Mouse (Mus musculus): ENCODE results near the gene Cpz. TPM values are rescaled to one million over a fixed set of nuclear protein-coding genes. Genes with fewer than 3 reads are reported as not detected.

Gene Cpz
- total and polyA plus RNA-seq, 3 experiments: 0.10 TPM; not detected in 2

DNA sequence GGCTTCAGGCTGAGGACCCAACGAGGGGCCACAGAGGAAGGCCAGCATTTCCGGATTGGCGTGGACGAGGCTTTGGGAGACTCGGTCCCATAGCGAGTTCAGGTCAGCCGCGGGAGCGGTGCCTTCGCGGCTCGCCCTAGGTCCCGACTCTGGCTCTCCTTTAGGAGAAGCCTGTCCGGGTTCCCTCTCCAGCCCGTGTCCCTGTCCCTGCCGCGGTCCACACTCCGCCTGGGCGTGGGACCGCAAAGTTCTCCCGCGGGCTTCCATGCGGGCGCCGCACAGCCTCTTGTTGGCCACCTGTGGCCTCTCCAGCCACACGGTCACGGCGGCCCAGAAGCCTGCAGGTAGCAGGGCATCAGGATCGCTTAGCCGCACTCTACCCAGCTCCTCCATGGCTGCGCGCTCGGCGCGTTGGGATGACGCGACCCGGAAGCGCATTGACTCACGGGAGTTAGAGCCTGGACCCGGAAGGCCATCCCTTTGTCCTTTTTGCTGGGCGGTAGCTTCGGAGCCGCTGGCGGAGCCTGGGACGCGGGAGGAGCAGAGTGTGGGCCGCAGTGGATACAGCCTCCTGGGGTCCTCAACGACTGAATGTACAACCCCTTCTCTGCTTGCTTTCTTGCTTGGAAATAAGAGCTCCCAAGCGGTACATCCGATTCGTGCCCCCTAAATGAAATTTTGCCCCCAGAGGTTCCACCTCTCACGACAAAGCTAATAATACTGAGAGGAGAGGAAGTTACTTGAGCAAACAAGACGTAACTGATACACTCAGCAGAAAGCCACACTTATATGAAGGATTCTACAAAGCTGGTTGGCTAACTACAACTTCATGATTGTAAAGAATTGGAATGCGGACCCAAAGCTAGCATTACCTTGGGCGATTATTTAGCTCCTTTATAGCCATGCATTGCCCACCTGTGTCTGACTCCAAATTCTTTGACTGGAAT, 49.4 kb upstream of the Cpz start, which contains the start of gene Trmt44 (continued):
- TF ChIP-seq MAFK (IDR thresholded peaks at IDR 0.05; ENCODE audit: borderline replicate concordance, low read depth, low read length): no peak
- TF ChIP-seq ZMIZ1 (IDR thresholded peaks at IDR 0.05; ENCODE audit: low read depth, low read length): peak; percentile 84; the same call in 1 of the 2 replicates
- peak; percentile 67; the same call in 1 of the 2 replicates for TF ChIP-seq CHD1 (IDR thresholded peaks at IDR 0.05; ENCODE audit: low read depth, low read length)
- TF ChIP-seq RCOR1 (IDR thresholded peaks at IDR 0.05; ENCODE audit: low read depth, low read length): no peak

DNA sequence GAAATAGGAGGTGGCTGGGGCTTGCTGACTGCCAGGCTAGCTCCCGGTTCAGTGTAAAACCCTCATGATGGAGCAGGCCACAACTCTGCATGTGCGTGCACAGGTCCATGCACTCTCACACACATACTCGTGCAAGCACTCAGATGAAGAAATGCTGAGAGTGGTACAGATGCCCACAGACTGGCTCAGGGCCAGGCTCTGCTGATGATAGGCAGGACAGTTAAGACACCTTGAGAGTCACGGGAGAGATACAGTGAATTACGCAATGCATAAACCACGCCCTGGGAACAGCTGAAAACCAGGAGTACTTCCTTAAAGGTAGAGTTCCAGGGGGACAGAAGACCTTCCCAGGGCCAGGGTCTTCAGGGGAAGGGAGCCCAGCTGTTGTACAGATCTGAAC, 46.0 kb upstream of the Cpz start:
- DNase-seq (ENCODE audit: low read depth, low spot score): no peak
- Histone ChIP-seq H3K4me1 (ENCODE audit: control insufficient read depth in 1 of 2, insufficient read depth in 2 of 2, low read length in 2 of 2) (peaks cover 0 to 9% of the 10 kb centered on the region in 2 experiments; a peak in 1 of 4 replicates), H3K4me3 (ENCODE audit: control insufficient read depth in 1 of 2, insufficient read depth in 1 of 2, low read depth in 2 of 2, low read length in 2 of 2) (no peak overlapping the region), H3K9me3 (replicated peaks; ENCODE audit: insufficient read depth, low read length) (no peaks in the 10 kb centered on the region), H3K79me2 (ENCODE audit: control insufficient read depth, insufficient read depth, low read length, poor library complexity) (peaks cover 14% of the 10 kb centered on the region), H3K27me3 (ENCODE audit: control insufficient read depth in 1 of 2, insufficient read depth in 2 of 2, low read length in 2 of 2) (no peaks in the 10 kb centered on the region), H3K36me3 (ENCODE audit: control insufficient read depth in 1 of 2, insufficient read depth in 2 of 2, low read length in 2 of 2) (peaks cover 7 to 17% of the 10 kb centered on the region in 2 experiments; a peak in 3 of 4 replicates), H3K9ac (ENCODE audit: control insufficient read depth, low read depth, low read length, poor library complexity, severe bottlenecking) (no peak overlapping the region), H3K27ac (ENCODE audit: control insufficient read depth, low read depth, low read length) (no peak overlapping the region)
- no peak for TF ChIP-seq GATA1 (IDR thresholded peaks at IDR 0.05; ENCODE audit: low read depth, low read length)
- no peak for TF ChIP-seq ETS1 (IDR thresholded peaks at IDR 0.05; ENCODE audit: low read depth, low read length)
- TF ChIP-seq USF1 (IDR thresholded peaks at IDR 0.05; ENCODE audit: low read depth, low read length): no peak
- TF ChIP-seq UBTF (IDR thresholded peaks at IDR 0.05; ENCODE audit: borderline replicate concordance, insufficient read depth, low read depth, low read length): no peak
- TF ChIP-seq USF2 (IDR thresholded peaks at IDR 0.05; ENCODE audit: borderline replicate concordance in 1 of 2, insufficient read depth in 1 of 2, low read depth in 1 of 2, low read length in 2 of 2): no peak
- no peak for TF ChIP-seq ELF1 (IDR thresholded peaks at IDR 0.05; ENCODE audit: low read depth, low read length)
- no peak for TF ChIP-seq CHD2 (IDR thresholded peaks at IDR 0.05; ENCODE audit: low read length)
- no peak for TF ChIP-seq ZNF384 (IDR thresholded peaks at IDR 0.05; ENCODE audit: low read depth, low read length)
- no peak; a peak in 1 of 4 replicates for TF ChIP-seq POLR2A (IDR thresholded peaks at IDR 0.05; ENCODE audit: control insufficient read depth in 1 of 2, insufficient read depth in 1 of 2, low read depth in 1 of 2, low read length in 2 of 2, poor library complexity in 1 of 2)
- TF ChIP-seq MYB (IDR thresholded peaks at IDR 0.05; ENCODE audit: low read depth, low read length): no peak
- TF ChIP-seq MAFK (IDR thresholded peaks at IDR 0.05; ENCODE audit: borderline replicate concordance, low read depth, low read length): no peak
- TF ChIP-seq POLR2AphosphoS2 (IDR thresholded peaks at IDR 0.05; ENCODE audit: low read length): no peak
- TF ChIP-seq MAX (IDR thresholded peaks at IDR 0.05; ENCODE audit: low read length): no peak
- no peak for TF ChIP-seq MEF2A (IDR thresholded peaks at IDR 0.05; ENCODE audit: extremely low read depth, insufficient replicate concordance, low read depth, low read length, poor library complexity, severe bottlenecking)
- no peak for TF ChIP-seq NRF1 (IDR thresholded peaks at IDR 0.05; ENCODE audit: insufficient read depth, low read depth, low read length, poor library complexity, severe bottlenecking)
- TF ChIP-seq ZMIZ1 (IDR thresholded peaks at IDR 0.05; ENCODE audit: low read depth, low read length): no peak
- no peak for TF ChIP-seq SIN3A (IDR thresholded peaks at IDR 0.05; ENCODE audit: low read length)

All from MEL (cell line).